Mouse (Mus musculus) lung, postnatal 0 days (tissue): ENCODE results near the gene Aes. TPM values are rescaled to one million over a fixed set of nuclear protein-coding genes. Genes with fewer than 3 reads are reported as not detected.
A peak's percentile ranks its signal among the peaks of the same experiment; 100 is the strongest.

Experiments
- ATAC-seq: fragments of 200-750 bp; cut with Nextera tagmentation; 2 replicates; pipeline ENCODE4 v1.8.0; 2017; ENCODE audit warnings: moderate library complexity
- DNase-seq: peaks from one replicate; pipeline ENCODE4 v3.0.0-alpha.2; 2016; ENCODE audit warnings: low spot score
- H3K27ac ChIP-seq: fragments of 300-500 bp; sonication (generic); 2 replicates; pipeline ENCODE4 v1.5.1; 2014; ENCODE audit warnings: antibody characterized with exemption, mild to moderate bottlenecking, low read length, mixed read lengths
- H3K27me3 ChIP-seq: fragments of 300-500 bp; sonication (generic); replicated peaks from 2 replicates; pipeline ENCODE4 v1.6.1; 2014; ENCODE audit warnings: low read length, mixed read lengths; ENCODE audit not compliant: insufficient read depth
- H3K36me3 ChIP-seq: fragments of 300-500 bp; sonication (generic); 2 replicates; pipeline ENCODE4 v1.6.1; 2014; ENCODE audit warnings: low read length, mixed read lengths; ENCODE audit not compliant: insufficient read depth
- H3K4me1 ChIP-seq: fragments of 300-500 bp; sonication (generic); 2 replicates; pipeline ENCODE4 v1.6.1; 2014; ENCODE audit warnings: antibody characterized with exemption, low read depth, low read length, mixed read lengths; ENCODE audit not compliant: insufficient read depth
- H3K4me2 ChIP-seq: fragments of 300-500 bp; sonication (generic); replicated peaks from 2 replicates; pipeline ENCODE4 v1.6.1; 2014; ENCODE audit warnings: low read depth, mild to moderate bottlenecking, low read length, moderate library complexity, mixed read lengths
- H3K4me3 ChIP-seq: fragments of 300-500 bp; sonication (generic); 2 replicates; pipeline ENCODE4 v1.5.1; 2014; ENCODE audit warnings: low read depth, low read length
- H3K9ac ChIP-seq: fragments of 300-500 bp; sonication (generic); replicated peaks from 2 replicates; pipeline ENCODE4 v1.6.1; 2014; ENCODE audit warnings: low read depth, mild to moderate bottlenecking
- H3K9me3 ChIP-seq: fragments of 300-500 bp; sonication (generic); 2 replicates; pipeline ENCODE4 v1.6.1; 2016; ENCODE audit warnings: low read length, mixed read lengths
- CTCF ChIP-seq: IDR thresholded peaks from 2 replicates; pipeline ENCODE4 v1.5.1; 2016; ENCODE audit warnings: antibody characterized with exemption, mild to moderate bottlenecking
- EP300 ChIP-seq: IDR thresholded peaks from 2 replicates; pipeline ENCODE4 v1.6.1; 2016; ENCODE audit warnings: antibody characterized with exemption, mild to moderate bottlenecking, control low read depth
- WGBS: fragments of 180-500 bp; shearing (Covaris S2); extraction: QIAGEN DNeasy Blood & Tissue Kit; methylation state at CpG from one replicate; pipeline ENCODE4 v1.1.7; 2014; 5-methylcytosine and 5-hydroxymethylcytosine counted together
- polyA plus RNA-seq: library from polyadenylated mRNA; unstranded; fragments of >200 nt; fragmentation: Nextera tagmentation; extraction: Ambion mirVana; gene quantifications from 2 replicates; pipeline ENCODE4 v1.2.1, GENCODE M21; 2015

Aes gene
- polyA plus RNA-seq, 1 experiment from 2014 or later = 473 TPM

GRCm38 (mm10) chr10:81556282-81556681, 3.0 kb upstream of the Aes start:
- Histone ChIP-seq H3K4me3 (no peak overlapping the region), H3K36me3 (no peaks in the 10 kb centered on the region), H3K27ac (no peak overlapping the region), H3K9me3 (no peaks in the 10 kb centered on the region), H3K27me3 (no peaks in the 10 kb centered on the region), H3K9ac (no peak overlapping the region), H3K4me1 (peaks cover 8% of the 10 kb centered on the region; the same call in 1 of the 2 replicates), H3K4me2 (no peak overlapping the region)
- TF ChIP-seq EP300 (no peak), CTCF (peak; percentile 57)
- 67% methylated on average over 3 of the region's 3 CpGs for WGBS
- no peak for ATAC-seq
- DNase-seq = no peak

- 24% methylated on average over 1 of the region's 1 CpGs for WGBS
- Histone ChIP-seq H3K36me3 (no peaks in the 10 kb centered on the region), H3K9ac (no peak overlapping the region), H3K9me3 (no peaks in the 10 kb centered on the region), H3K4me2 (no peak overlapping the region), H3K4me3 (no peak overlapping the region), H3K27me3 (no peaks in the 10 kb centered on the region), H3K4me1 (peaks cover 13% of the 10 kb centered on the region; the same call in 1 of the 2 replicates), H3K27ac (no peak overlapping the region)
- ATAC-seq (no peak), DNase-seq (no peak)
- TF ChIP-seq CTCF = no peak
- TF ChIP-seq EP300 = no peak
Measured at GRCm38 (mm10) chr10:81557491-81557890, 1.8 kb upstream of the Aes start.

GRCm38 (mm10) chr10:81559627-81560539, 595 bp downstream of the Aes start:
- no peaks in the 10 kb centered on the region for H3K9me3 ChIP-seq
- H3K27ac ChIP-seq = peak overlapping the region; percentile 85
- peak; percentile 61 for DNase-seq
- H3K4me3 ChIP-seq = peak overlapping the region; percentile 90
- H3K27me3 ChIP-seq = no peaks in the 10 kb centered on the region
- no peaks in the 10 kb centered on the region for H3K36me3 ChIP-seq
- H3K4me1 ChIP-seq = peaks cover 24% of the 10 kb centered on the region; the same call in 1 of the 2 replicates
- TF ChIP-seq EP300 = no peak
- TF ChIP-seq CTCF = peak; percentile 7; the same call in 1 of the 2 replicates
- peak overlapping the region; percentile 87 for H3K9ac ChIP-seq
- H3K4me2 ChIP-seq = peak overlapping the region; percentile 84
- WGBS = under 1% methylated on average over 22 of the region's 36 CpGs
- peak; percentile 35 for ATAC-seq

GRCm38 (mm10) chr10:81560719-81561459, 1.6 kb downstream of the Aes start:
- peak overlapping the region; percentile 90 for H3K4me3 ChIP-seq
- H3K4me2 ChIP-seq = peak overlapping the region; percentile 84
- H3K27me3 ChIP-seq = no peaks in the 10 kb centered on the region
- no peak for TF ChIP-seq CTCF
- no peak for TF ChIP-seq EP300
- DNase-seq (peak; percentile 80), ATAC-seq (peak; percentile 27)
- H3K4me1 ChIP-seq = peaks cover 24% of the 10 kb centered on the region; the same call in 1 of the 2 replicates
- no peaks in the 10 kb centered on the region for H3K36me3 ChIP-seq
- H3K27ac ChIP-seq = peak overlapping the region; percentile 85
- peak overlapping the region; percentile 87 for H3K9ac ChIP-seq
- WGBS = 9% methylated on average over 16 of the region's 16 CpGs
- no peaks in the 10 kb centered on the region for H3K9me3 ChIP-seq

- DNase-seq (no peak), ATAC-seq (no peak)
- no peak overlapping the region for H3K4me3 ChIP-seq
- H3K27me3 ChIP-seq = no peaks in the 10 kb centered on the region
- whole genome bisulfite sequencing = 72% methylated on average over 6 of the region's 6 CpGs
- no peak overlapping the region for H3K9ac ChIP-seq
- peaks cover 24% of the 10 kb centered on the region; the same call in 1 of the 2 replicates for H3K4me1 ChIP-seq
- no peak overlapping the region for H3K27ac ChIP-seq
- H3K36me3 ChIP-seq = no peaks in the 10 kb centered on the region
- no peaks in the 10 kb centered on the region for H3K9me3 ChIP-seq
- TF ChIP-seq CTCF = no peak
- TF ChIP-seq EP300 = no peak
- H3K4me2 ChIP-seq = no peak overlapping the region
Measured at GRCm38 (mm10) chr10:81562411-81562810, 3.1 kb downstream of the Aes start.

GRCm38 (mm10) chr10:81563481-81563880, 4.2 kb downstream of the Aes start:
- H3K36me3 ChIP-seq = no peaks in the 10 kb centered on the region
- 25% methylated on average over 6 of the region's 6 CpGs for WGBS
- no peaks in the 10 kb centered on the region for H3K27me3 ChIP-seq
- no peak overlapping the region for H3K4me3 ChIP-seq
- H3K4me2 ChIP-seq = no peak overlapping the region; the same call in 1 of the 2 replicates
- no peak for DNase-seq
- H3K27ac ChIP-seq = no peak overlapping the region; the same call in 1 of the 2 replicates
- H3K4me1 ChIP-seq = peaks cover 26% of the 10 kb centered on the region; the same call in 1 of the 2 replicates
- H3K9ac ChIP-seq = no peak overlapping the region
- H3K9me3 ChIP-seq = no peaks in the 10 kb centered on the region
- no peak for TF ChIP-seq CTCF
- TF ChIP-seq EP300 = no peak
- no peak for ATAC-seq
